25 mouse cellular contexts compared by ENCODE assay signal in genomic region chr1:106192864-106193470, GRCm38 (mm10). TPM values are rescaled to one million over a fixed set of nuclear protein-coding genes. Genes with fewer than 3 reads are reported as not detected.
DNase-seq lines count a peak whose midpoint lies in the region; ATAC-seq and TF ChIP-seq lines count a peak whose summit lies in the region.
"Had no signal": no experiment of that assay in that cellular context is flagged by ENCODE, and none has a peak within 500 bp of the region (broad histone marks: within the 10 kb centered on the region; RNA-seq: fewer than 3 reads in every experiment).

No protein-coding gene starts in this region.

- no peak overlapping the region for H3K4me2 ChIP-seq in kidney, embryonic 14.5 days (replicated peaks; ENCODE audit: low read depth, low read length)
- H3K4me2 ChIP-seq in intestine, embryonic 15.5 days (replicated peaks): 0 out of 2 replicates have a peak overlapping the region, but pooled peaks have one; percentile 9
- no peak overlapping the region for H3K4me2 ChIP-seq in neural tube, embryonic 14.5 days (ENCODE audit: low read depth, low read length)
- H3K4me2 ChIP-seq: hindbrain, embryonic 14.5 days; stomach, embryonic 15.5 days had no signal

- H3K4me3 ChIP-seq in heart, embryonic 10.5 days: no peak overlapping the region
- H3K4me3 ChIP-seq in kidney, adult 2 months (ENCODE audit: insufficient read depth, low read depth, low read length): no peak overlapping the region
- H3K4me3 ChIP-seq in kidney, embryonic 14.5 days (ENCODE audit: low read length): no peak overlapping the region
- no peak overlapping the region for H3K4me3 ChIP-seq in intestine, embryonic 15.5 days (replicated peaks)
- no peak overlapping the region for H3K4me3 ChIP-seq in neural tube, embryonic 14.5 days (ENCODE audit: low read depth, low read length)
- H3K4me3 ChIP-seq: embryonic facial prominence, embryonic 10.5 days; gastrocnemius, adult 2 months; limb, embryonic 10.5 days; myocyte; stomach, embryonic 15.5 days had no signal

- WGBS in heart, embryonic 10.5 days: 74% methylated on average over 8 of the region's 8 CpGs
- WGBS in kidney, adult 2 months: 34% methylated on average over 8 of the region's 8 CpGs
- WGBS in kidney, embryonic 14.5 days: 29% methylated on average over 8 of the region's 8 CpGs
- 52% methylated on average over 8 of the region's 8 CpGs for WGBS in intestine, embryonic 15.5 days
- 26% methylated on average over 8 of the region's 8 CpGs for WGBS in neural tube, embryonic 14.5 days

- no peak for ATAC-seq in kidney, embryonic 14.5 days (ENCODE audit: low FRiP score, low TSS enrichment)
- ATAC-seq in intestine, embryonic 15.5 days: 0 out of 2 replicates have a peak, but pooled peaks have one; percentile 1
- ATAC-seq in neural tube, embryonic 14.5 days (ENCODE audit: low read depth): peak; percentile 41; the same call in 1 of the 2 replicates
- ATAC-seq: inflammation-experienced regulatory T-cells, adult 6 months; liver, postnatal 0 days; lung, postnatal 0 days; midbrain, embryonic 16.5 days had no signal

- H3K27me3 ChIP-seq in heart, embryonic 10.5 days (ENCODE audit: insufficient read depth, poor library complexity, severe bottlenecking): no peaks in the 10 kb centered on the region
- no peaks in the 10 kb centered on the region for H3K27me3 ChIP-seq in kidney, adult 2 months (replicated peaks; ENCODE audit: control insufficient read depth, insufficient read depth, low read length)
- no peaks in the 10 kb centered on the region for H3K27me3 ChIP-seq in kidney, embryonic 14.5 days (ENCODE audit: control insufficient read depth, insufficient read depth, low read length)
- H3K27me3 ChIP-seq in intestine, embryonic 15.5 days (replicated peaks): no peaks in the 10 kb centered on the region
- no peaks in the 10 kb centered on the region for H3K27me3 ChIP-seq in neural tube, embryonic 14.5 days (ENCODE audit: control insufficient read depth, insufficient read depth, low read length)
- H3K27me3 ChIP-seq: stomach, embryonic 15.5 days had no signal

- no peak for DNase-seq in heart, embryonic 10.5 days (ENCODE audit: low spot score)
- DNase-seq in heart, postnatal 25 days (ENCODE audit: low spot score): no peak
- DNase-seq in kidney, adult 2 months: peak; percentile 39
- no peak for DNase-seq in spleen, postnatal 14 days (ENCODE audit: low spot score in 2 of 2)
- DNase-seq: cerebellum, adult 11 months; cerebellum, adult 9-11 months; gastrocnemius, adult 2 months; heart, postnatal 4 days; liver; liver, postnatal 0 days; right cerebral cortex, postnatal 25 days; thymus, postnatal 25 days had no signal

- no peak for TF ChIP-seq POLR2A in kidney, adult 2 months (IDR thresholded peaks at IDR 0.05; ENCODE audit: low read depth, low read length)

- H3K4me1 ChIP-seq in heart, embryonic 10.5 days: peaks cover 37% of the 10 kb centered on the region
- H3K4me1 ChIP-seq in kidney, adult 2 months (ENCODE audit: control insufficient read depth, insufficient read depth, low read length): peaks cover 6% of the 10 kb centered on the region
- peaks cover 8% of the 10 kb centered on the region for H3K4me1 ChIP-seq in kidney, embryonic 14.5 days (ENCODE audit: control insufficient read depth, insufficient read depth, low read length)
- peaks cover 3% of the 10 kb centered on the region; the same call in 1 of the 2 replicates for H3K4me1 ChIP-seq in intestine, embryonic 15.5 days (replicated peaks)
- peaks cover 8% of the 10 kb centered on the region for H3K4me1 ChIP-seq in neural tube, embryonic 14.5 days (ENCODE audit: control insufficient read depth, insufficient read depth, low read length)
- H3K4me1 ChIP-seq: stomach, embryonic 15.5 days had no signal

- no peak for TF ChIP-seq CTCF in kidney, adult 2 months (conservative IDR thresholded peaks at IDR 0.05; ENCODE audit: insufficient read depth, insufficient read length, low read depth, low read length)

- no peaks in the 10 kb centered on the region for H3K36me3 ChIP-seq in heart, embryonic 10.5 days
- no peaks in the 10 kb centered on the region for H3K36me3 ChIP-seq in kidney, adult 2 months (ENCODE audit: control insufficient read depth, insufficient read depth, low read length)
- no peaks in the 10 kb centered on the region for H3K36me3 ChIP-seq in kidney, embryonic 14.5 days (ENCODE audit: control insufficient read depth, insufficient read depth, low read length)
- H3K36me3 ChIP-seq in intestine, embryonic 15.5 days: no peaks in the 10 kb centered on the region
- no peaks in the 10 kb centered on the region for H3K36me3 ChIP-seq in neural tube, embryonic 14.5 days (ENCODE audit: control insufficient read depth, insufficient read depth, low read length)
- H3K36me3 ChIP-seq: embryonic facial prominence, embryonic 10.5 days; limb, embryonic 10.5 days; stomach, embryonic 15.5 days had no signal

- H3K9me3 ChIP-seq in heart, embryonic 10.5 days: no peaks in the 10 kb centered on the region
- no peaks in the 10 kb centered on the region for H3K9me3 ChIP-seq in kidney, embryonic 14.5 days (ENCODE audit: control insufficient read depth, low read length)
- no peaks in the 10 kb centered on the region for H3K9me3 ChIP-seq in intestine, embryonic 15.5 days
- H3K9me3 ChIP-seq in neural tube, embryonic 14.5 days (ENCODE audit: control insufficient read depth, low read length): no peaks in the 10 kb centered on the region
- H3K9me3 ChIP-seq: embryonic facial prominence, embryonic 10.5 days; limb, embryonic 10.5 days; stomach, embryonic 15.5 days had no signal

- intact Hi-C loops in heart, postnatal 25 days (cut with DNase I): no loop called here

- no peak overlapping the region for H3K9ac ChIP-seq in kidney, embryonic 14.5 days (ENCODE audit: low read depth, low read length)
- no peak overlapping the region for H3K9ac ChIP-seq in intestine, embryonic 15.5 days
- H3K9ac ChIP-seq in neural tube, embryonic 14.5 days (replicated peaks; ENCODE audit: low read depth, low read length): no peak overlapping the region
- H3K9ac ChIP-seq: hindbrain, embryonic 14.5 days; liver, postnatal 0 days; stomach, embryonic 15.5 days had no signal

- 0 out of 2 replicates have a peak overlapping the region, but pooled peaks have one; percentile 8 for H3K27ac ChIP-seq in heart, embryonic 10.5 days
- H3K27ac ChIP-seq in kidney, adult 2 months (ENCODE audit: insufficient read depth, low read depth, low read length): no peak overlapping the region
- no peak overlapping the region for H3K27ac ChIP-seq in kidney, embryonic 14.5 days (ENCODE audit: low read depth, low read length)
- H3K27ac ChIP-seq in intestine, embryonic 15.5 days: peak overlapping the region; percentile 34
- no peak overlapping the region for H3K27ac ChIP-seq in neural tube, embryonic 14.5 days (ENCODE audit: low read depth, low read length)
- H3K27ac ChIP-seq: embryonic facial prominence, embryonic 10.5 days; gastrocnemius, adult 2 months; hindbrain, embryonic 14.5 days; kidney, postnatal 0 days; limb, embryonic 10.5 days; macrophage; stomach, embryonic 15.5 days had no signal

RNA-seq across cellular contexts. Expression of gene Phlpp1, which starts 21.4 kb away (rescaled TPM):
- polyA plus RNA-seq in heart, embryonic 10.5 days (2016; fragmentation: Nextera tagmentation; extraction: Ambion mirVana): 4.2 and 4.5 TPM in 2 replicates
- total RNA-seq in heart, postnatal 25 days (2021): 10 to 100 TPM; 15.9 to 19.0 TPM
- 10.2 and 12.0 TPM in 2 replicates for polyA plus RNA-seq in kidney, adult 2 months (2012; rRNA removed)
- 4.5 and 4.8 TPM in 2 replicates for polyA plus RNA-seq in kidney, embryonic 14.5 days (2014; fragmentation: Nextera tagmentation; extraction: Ambion mirVana)
- 3.2 and 4.0 TPM in 2 replicates for polyA plus RNA-seq in intestine, embryonic 15.5 days (2015; fragmentation: Nextera tagmentation; extraction: Ambion mirVana)
- polyA plus RNA-seq in neural tube, embryonic 14.5 days (2014; fragmentation: Nextera tagmentation; extraction: Ambion mirVana): 10.3 and 11.8 TPM in 2 replicates

Comparison
In these comparisons a context has a peak if more than half of its experiments do, and no peak if none do; other contexts are left out.
1. H3K27ac ChIP-seq: peak in heart, embryonic 10.5 days (single experiment) and intestine, embryonic 15.5 days (single experiment); none in kidney, adult 2 months (single experiment), kidney, embryonic 14.5 days (single experiment) and neural tube, embryonic 14.5 days (single experiment).